ENCODE assay signal across 8 mouse cellular contexts in the genomic region with DNA sequence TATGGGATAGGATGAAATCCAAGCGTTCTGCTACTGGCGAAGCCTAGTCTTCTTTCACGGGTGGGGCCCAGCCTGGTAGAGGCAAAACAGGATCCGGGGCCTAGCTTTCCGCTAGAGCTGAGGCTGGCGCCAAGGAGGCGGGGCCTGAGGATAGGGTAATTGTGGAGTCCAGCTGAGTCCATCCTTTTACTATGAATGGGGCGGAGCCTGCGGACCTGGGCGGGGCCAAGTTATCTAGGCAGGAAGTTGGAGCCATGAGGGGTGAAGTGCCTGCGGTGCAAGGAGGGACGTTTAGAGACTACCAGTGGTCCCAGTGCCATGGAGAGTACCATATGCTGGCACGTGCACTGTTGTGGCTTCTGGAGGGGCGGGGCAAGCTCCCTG. TPM values are rescaled to one million over a fixed set of nuclear protein-coding genes. Genes with fewer than 3 reads are reported as not detected.
DNase-seq lines count a peak whose midpoint lies in the region; ATAC-seq and TF ChIP-seq lines count a peak whose summit lies in the region.

No protein-coding gene starts in this region.

- no peaks in the 10 kb centered on the region for H3K9me3 ChIP-seq in erythroblast, embryonic 14.5 days (ENCODE audit: control insufficient read depth, low read length)
- no peaks in the 10 kb centered on the region for H3K9me3 ChIP-seq in heart, embryonic 10.5 days
- H3K9me3 ChIP-seq in kidney, embryonic 14.5 days (ENCODE audit: control insufficient read depth, low read length): no peaks in the 10 kb centered on the region
- no peaks in the 10 kb centered on the region for H3K9me3 ChIP-seq in limb, embryonic 14.5 days (ENCODE audit: control insufficient read depth, low read length)
- no peaks in the 10 kb centered on the region for H3K9me3 ChIP-seq in midbrain, embryonic 16.5 days (replicated peaks; ENCODE audit: control insufficient read depth, low read length, poor library complexity, severe bottlenecking)

- under 1% methylated on average over 14 of the region's 14 CpGs for WGBS in heart, embryonic 10.5 days
- WGBS in kidney, embryonic 14.5 days: 0% methylated on average over 14 of the region's 14 CpGs
- 2% methylated on average over 14 of the region's 14 CpGs for WGBS in limb, embryonic 14.5 days
- 2% methylated on average over 14 of the region's 14 CpGs for WGBS in midbrain, embryonic 16.5 days

- H3K4me1 ChIP-seq in erythroblast, embryonic 14.5 days (ENCODE audit: control insufficient read depth): peaks cover 75% of the 10 kb centered on the region
- peaks cover 59% of the 10 kb centered on the region for H3K4me1 ChIP-seq in heart, embryonic 10.5 days
- peaks cover 32% of the 10 kb centered on the region for H3K4me1 ChIP-seq in kidney, embryonic 14.5 days (ENCODE audit: control insufficient read depth, insufficient read depth, low read length)
- H3K4me1 ChIP-seq in limb, embryonic 14.5 days (ENCODE audit: control insufficient read depth, insufficient read depth, low read length): peaks cover 22% of the 10 kb centered on the region
- peaks cover 32% of the 10 kb centered on the region for H3K4me1 ChIP-seq in midbrain, embryonic 16.5 days (ENCODE audit: control insufficient read depth, insufficient read depth, low read length)

- peak; percentile 83 for DNase-seq in CD4-positive helper T cell, adult 2 months (ENCODE audit: low read depth, low spot score)
- peak; percentile 94 for DNase-seq in brain, embryonic 14.5 days (ENCODE audit: low read depth)
- DNase-seq in heart, embryonic 10.5 days (ENCODE audit: low spot score): peak; percentile 98
- peak; percentile 96 for DNase-seq in limb, embryonic 14.5 days (ENCODE audit: low spot score)
- DNase-seq in spleen, postnatal 4 days (ENCODE audit: low spot score in 2 of 2): peak; percentile 94 to 95

- H3K27ac ChIP-seq in heart, embryonic 10.5 days: peak overlapping the region; percentile 92
- peak overlapping the region; percentile 98 for H3K27ac ChIP-seq in kidney, embryonic 14.5 days (ENCODE audit: low read depth, low read length)
- H3K27ac ChIP-seq in limb, embryonic 14.5 days (replicated peaks; ENCODE audit: low read depth, low read length): peak overlapping the region; percentile 95
- H3K27ac ChIP-seq in midbrain, embryonic 16.5 days (ENCODE audit: low read length): peak overlapping the region; percentile 80

- H3K4me2 ChIP-seq in kidney, embryonic 14.5 days (replicated peaks; ENCODE audit: low read depth, low read length): peak overlapping the region; percentile 92
- peak overlapping the region; percentile 90 for H3K4me2 ChIP-seq in limb, embryonic 14.5 days (replicated peaks; ENCODE audit: low read depth, low read length, severe bottlenecking)
- H3K4me2 ChIP-seq in midbrain, embryonic 16.5 days (ENCODE audit: low read length): peak overlapping the region; percentile 91

- H3K9ac ChIP-seq in kidney, embryonic 14.5 days (ENCODE audit: low read depth, low read length): peak overlapping the region; percentile 67
- H3K9ac ChIP-seq in limb, embryonic 14.5 days (ENCODE audit: low read depth, low read length, severe bottlenecking): peak overlapping the region; percentile 50
- peak overlapping the region; percentile 61 for H3K9ac ChIP-seq in midbrain, embryonic 16.5 days (ENCODE audit: low read depth, low read length)

- no peaks in the 10 kb centered on the region for H3K27me3 ChIP-seq in erythroblast, embryonic 14.5 days (ENCODE audit: control insufficient read depth)
- no peaks in the 10 kb centered on the region for H3K27me3 ChIP-seq in heart, embryonic 10.5 days (ENCODE audit: insufficient read depth, poor library complexity, severe bottlenecking)
- no peaks in the 10 kb centered on the region for H3K27me3 ChIP-seq in kidney, embryonic 14.5 days (ENCODE audit: control insufficient read depth, insufficient read depth, low read length)
- no peaks in the 10 kb centered on the region for H3K27me3 ChIP-seq in limb, embryonic 14.5 days (ENCODE audit: control insufficient read depth, insufficient read depth, low read length)
- no peaks in the 10 kb centered on the region for H3K27me3 ChIP-seq in midbrain, embryonic 16.5 days (ENCODE audit: control insufficient read depth, insufficient read depth, low read depth, low read length)

- peak; percentile 70 for ATAC-seq in kidney, embryonic 14.5 days (ENCODE audit: low FRiP score, low TSS enrichment)
- ATAC-seq in limb, embryonic 14.5 days (ENCODE audit: low FRiP score, low read depth): peak; percentile 60
- ATAC-seq in midbrain, embryonic 16.5 days: peak; percentile 26

- H3K36me3 ChIP-seq in erythroblast, embryonic 14.5 days (ENCODE audit: control insufficient read depth): peaks cover 39% of the 10 kb centered on the region
- H3K36me3 ChIP-seq in heart, embryonic 10.5 days: peaks cover 28% of the 10 kb centered on the region
- peaks cover 25% of the 10 kb centered on the region for H3K36me3 ChIP-seq in kidney, embryonic 14.5 days (ENCODE audit: control insufficient read depth, insufficient read depth, low read length)
- H3K36me3 ChIP-seq in limb, embryonic 14.5 days (ENCODE audit: control insufficient read depth, insufficient read depth, low read length): peaks cover 22% of the 10 kb centered on the region
- peaks cover 9% of the 10 kb centered on the region for H3K36me3 ChIP-seq in midbrain, embryonic 16.5 days (ENCODE audit: control insufficient read depth, insufficient read depth, low read length)

- no peak for TF ChIP-seq POLR2A in brain, embryonic 14.5 days (IDR thresholded peaks at IDR 0.05; ENCODE audit: borderline replicate concordance, extremely low read depth, insufficient read depth, insufficient read length, poor library complexity, severe bottlenecking)
- no peak for TF ChIP-seq POLR2A in limb, embryonic 14.5 days (IDR thresholded peaks at IDR 0.05; ENCODE audit: borderline replicate concordance, extremely low read depth, insufficient read depth, insufficient read length)

- TF ChIP-seq CTCF in brain, embryonic 14.5 days (IDR thresholded peaks at IDR 0.05; ENCODE audit: borderline replicate concordance, extremely low read depth, insufficient read depth, insufficient read length): no peak

- peak overlapping the region; percentile 65 for H3K4me3 ChIP-seq in erythroblast, embryonic 14.5 days (replicated peaks)
- peak overlapping the region; percentile 71 for H3K4me3 ChIP-seq in heart, embryonic 10.5 days
- peak overlapping the region; percentile 53 for H3K4me3 ChIP-seq in kidney, embryonic 14.5 days (ENCODE audit: low read length)
- H3K4me3 ChIP-seq in limb, embryonic 14.5 days (replicated peaks; ENCODE audit: low read length): peak overlapping the region; percentile 53
- peak overlapping the region; percentile 44 for H3K4me3 ChIP-seq in midbrain, embryonic 16.5 days (ENCODE audit: low read depth, low read length)

RNA-seq across cellular contexts. Expression of a gene that starts 0.3 kb away (rescaled TPM):
- polyA plus RNA-seq in brain, embryonic 14.5 days (2012; rRNA removed): 158 and 207 TPM in 2 replicates
- polyA plus RNA-seq in erythroblast, embryonic 14.5 days (2012): 76.5 and 84.5 TPM in 2 replicates
- 40.2 and 58.0 TPM in 2 replicates for polyA plus RNA-seq in heart, embryonic 10.5 days (2016; fragmentation: Nextera tagmentation; extraction: Ambion mirVana)
- polyA plus RNA-seq in kidney, embryonic 14.5 days (2014; fragmentation: Nextera tagmentation; extraction: Ambion mirVana): 45.8 and 56.9 TPM in 2 replicates
- polyA plus RNA-seq in limb, embryonic 14.5 days (2012; rRNA removed): 243 and 272 TPM in 2 replicates
- 46.1 and 50.7 TPM in 2 replicates for polyA plus RNA-seq in limb, embryonic 14.5 days (2014; fragmentation: Nextera tagmentation; extraction: Ambion mirVana)
- polyA plus RNA-seq in midbrain, embryonic 16.5 days (2015; fragmentation: Nextera tagmentation; extraction: Ambion mirVana): 43.7 and 51.9 TPM in 2 replicates

RNA-seq across cellular contexts. Expression of a gene that starts 0.8 kb away (rescaled TPM):
- 15.3 and 19.8 TPM in 2 replicates for polyA plus RNA-seq in brain, embryonic 14.5 days (2012; rRNA removed)
- polyA plus RNA-seq in erythroblast, embryonic 14.5 days (2012): 0.11 and 0.20 TPM in 2 replicates
- polyA plus RNA-seq in heart, embryonic 10.5 days (2016; fragmentation: Nextera tagmentation; extraction: Ambion mirVana): 61.2 and 72.0 TPM in 2 replicates
- 30.2 and 33.6 TPM in 2 replicates for polyA plus RNA-seq in kidney, embryonic 14.5 days (2014; fragmentation: Nextera tagmentation; extraction: Ambion mirVana)
- polyA plus RNA-seq in limb, embryonic 14.5 days (2012; rRNA removed): 74.1 and 80.5 TPM in 2 replicates
- 75.7 and 90.8 TPM in 2 replicates for polyA plus RNA-seq in limb, embryonic 14.5 days (2014; fragmentation: Nextera tagmentation; extraction: Ambion mirVana)
- 15.8 and 19.5 TPM in 2 replicates for polyA plus RNA-seq in midbrain, embryonic 16.5 days (2015; fragmentation: Nextera tagmentation; extraction: Ambion mirVana)

RNA-seq across cellular contexts. Expression of a gene that starts 12.7 kb away (rescaled TPM):
- 272 and 426 TPM in 2 replicates for polyA plus RNA-seq in brain, embryonic 14.5 days (2012; rRNA removed)
- polyA plus RNA-seq in erythroblast, embryonic 14.5 days (2012): 19.0 and 28.9 TPM in 2 replicates
- 432 and 538 TPM in 2 replicates for polyA plus RNA-seq in heart, embryonic 10.5 days (2016; fragmentation: Nextera tagmentation; extraction: Ambion mirVana)
- polyA plus RNA-seq in kidney, embryonic 14.5 days (2014; fragmentation: Nextera tagmentation; extraction: Ambion mirVana): 382 and 390 TPM in 2 replicates
- polyA plus RNA-seq in limb, embryonic 14.5 days (2012; rRNA removed): 338 and 449 TPM in 2 replicates
- 349 and 366 TPM in 2 replicates for polyA plus RNA-seq in limb, embryonic 14.5 days (2014; fragmentation: Nextera tagmentation; extraction: Ambion mirVana)
- polyA plus RNA-seq in midbrain, embryonic 16.5 days (2015; fragmentation: Nextera tagmentation; extraction: Ambion mirVana): 263 and 302 TPM in 2 replicates

RNA-seq across cellular contexts. Expression of a gene that starts 30.7 kb away (rescaled TPM):
- polyA plus RNA-seq in brain, embryonic 14.5 days (2012; rRNA removed): 2,157 and 2,683 TPM in 2 replicates
- polyA plus RNA-seq in erythroblast, embryonic 14.5 days (2012): 998 and 1,528 TPM in 2 replicates
- polyA plus RNA-seq in heart, embryonic 10.5 days (2016; fragmentation: Nextera tagmentation; extraction: Ambion mirVana): 774 and 882 TPM in 2 replicates
- polyA plus RNA-seq in kidney, embryonic 14.5 days (2014; fragmentation: Nextera tagmentation; extraction: Ambion mirVana): 1,166 and 1,350 TPM in 2 replicates
- 3,060 and 3,829 TPM in 2 replicates for polyA plus RNA-seq in limb, embryonic 14.5 days (2012; rRNA removed)
- polyA plus RNA-seq in limb, embryonic 14.5 days (2014; fragmentation: Nextera tagmentation; extraction: Ambion mirVana): 1,091 and 1,173 TPM in 2 replicates
- 465 and 476 TPM in 2 replicates for polyA plus RNA-seq in midbrain, embryonic 16.5 days (2015; fragmentation: Nextera tagmentation; extraction: Ambion mirVana)

RNA-seq across cellular contexts. Expression of a gene that starts 34.2 kb away (rescaled TPM):
- 189 and 292 TPM in 2 replicates for polyA plus RNA-seq in brain, embryonic 14.5 days (2012; rRNA removed)
- polyA plus RNA-seq in erythroblast, embryonic 14.5 days (2012): under 0.01 TPM in 1 of 2 replicates, not detected in the other
- 0.74 and 0.78 TPM in 2 replicates for polyA plus RNA-seq in heart, embryonic 10.5 days (2016; fragmentation: Nextera tagmentation; extraction: Ambion mirVana)
- polyA plus RNA-seq in kidney, embryonic 14.5 days (2014; fragmentation: Nextera tagmentation; extraction: Ambion mirVana): 1.0 and 1.4 TPM in 2 replicates
- 2.5 and 3.3 TPM in 2 replicates for polyA plus RNA-seq in limb, embryonic 14.5 days (2012; rRNA removed)
- 1.5 and 1.8 TPM in 2 replicates for polyA plus RNA-seq in limb, embryonic 14.5 days (2014; fragmentation: Nextera tagmentation; extraction: Ambion mirVana)
- 172 and 205 TPM in 2 replicates for polyA plus RNA-seq in midbrain, embryonic 16.5 days (2015; fragmentation: Nextera tagmentation; extraction: Ambion mirVana)

Comparison
In these comparisons a context has a peak if more than half of its experiments do, and no peak if none do; other contexts are left out.
1. Peak in every context shown above with its lines: DNase-seq, ATAC-seq, H3K4me3 ChIP-seq and H3K27ac ChIP-seq.
2. RNA of a gene that starts 0.8 kb away (polyA plus RNA-seq): 74.1 to 90.8 TPM in limb, embryonic 14.5 days, 61.2 to 72.0 TPM in heart, embryonic 10.5 days, 30.2 to 33.6 TPM in kidney, embryonic 14.5 days, 15.8 to 19.5 TPM in midbrain, embryonic 16.5 days and 15.3 to 19.8 TPM in brain, embryonic 14.5 days; 0.11 to 0.20 TPM in erythroblast, embryonic 14.5 days; every median in the first group is over 10 times any median in the second.